Mouse (Mus musculus): ENCODE data around the gene D7Ertd443e. TPM values are rescaled to one million over a fixed set of nuclear protein-coding genes. Genes with fewer than 3 reads are reported as not detected.

D7Ertd443e gene
- total RNA-seq (2012; rRNA removed), result not detected in 2 replicates
- polyA plus RNA-seq (2012; ENCODE audit: insufficient read depth in 1 of 2, insufficient read length in 2 of 2, low read depth in 1 of 2, low replicate concordance in 2 of 2, missing spikeins in 1 of 2), result not detected

GRCm38 (mm10) chr7:134385561-134385960 lies at the start of gene D7Ertd443e:
Gene D7Ertd443e (minus strand): TSS chr7:134385661.
- DNase-seq (ENCODE audit: low read depth, low spot score), result no peak
- Histone ChIP-seq H3K9ac (ENCODE audit: control insufficient read depth, low read depth, low read length, poor library complexity, severe bottlenecking) (no peak within 1 kb of the TSS), H3K9me3 (replicated peaks; ENCODE audit: insufficient read depth, low read length) (no peaks in the 10 kb centered on the region), H3K4me3 (ENCODE audit: control insufficient read depth in 1 of 2, insufficient read depth in 1 of 2, low read depth in 2 of 2, low read length in 2 of 2) (no peak within 1 kb of the TSS), H3K36me3 (ENCODE audit: control insufficient read depth in 1 of 2, insufficient read depth in 2 of 2, low read length in 2 of 2) (no peaks in the 10 kb centered on the region), H3K27me3 (ENCODE audit: control insufficient read depth in 1 of 2, insufficient read depth in 2 of 2, low read length in 2 of 2) (no peaks in the 10 kb centered on the region), H3K79me2 (ENCODE audit: control insufficient read depth, insufficient read depth, low read length, poor library complexity) (no peaks in the 10 kb centered on the region), H3K4me1 (ENCODE audit: control insufficient read depth in 1 of 2, insufficient read depth in 2 of 2, low read length in 2 of 2) (no peaks in the 10 kb centered on the region), H3K27ac (ENCODE audit: control insufficient read depth, low read depth, low read length) (no peak within 1 kb of the TSS)
- no peak for TF ChIP-seq CHD1 (IDR thresholded peaks at IDR 0.05; ENCODE audit: low read depth, low read length)
- no peak for TF ChIP-seq POLR2AphosphoS5 (IDR thresholded peaks at IDR 0.05; ENCODE audit: borderline replicate concordance, low read depth, low read length)
- TF ChIP-seq SMC3 (IDR thresholded peaks at IDR 0.05; ENCODE audit: low read depth, low read length), result no peak
- TF ChIP-seq GATA1 (IDR thresholded peaks at IDR 0.05; ENCODE audit: low read depth, low read length), result no peak
- no peak for TF ChIP-seq MYB (IDR thresholded peaks at IDR 0.05; ENCODE audit: low read depth, low read length)
- no peak for TF ChIP-seq E2F4 (IDR thresholded peaks at IDR 0.05; ENCODE audit: borderline replicate concordance, low read depth, low read length)
- TF ChIP-seq MAX (IDR thresholded peaks at IDR 0.05; ENCODE audit: low read length), result no peak
- TF ChIP-seq EP300 (IDR thresholded peaks at IDR 0.05; ENCODE audit: low read depth in 1 of 2, low read length in 2 of 2), result no peak
- TF ChIP-seq POLR2AphosphoS2 (IDR thresholded peaks at IDR 0.05; ENCODE audit: low read length), result no peak
- TF ChIP-seq ZMIZ1 (IDR thresholded peaks at IDR 0.05; ENCODE audit: low read depth, low read length), result no peak
- no peak for TF ChIP-seq TCF12 (IDR thresholded peaks at IDR 0.05; ENCODE audit: low read depth, low read length)
- no peak for TF ChIP-seq NRF1 (IDR thresholded peaks at IDR 0.05; ENCODE audit: insufficient read depth, low read depth, low read length, poor library complexity, severe bottlenecking)
- no peak for TF ChIP-seq CTCF (IDR thresholded peaks at IDR 0.05 in 2 of 3, conservative IDR thresholded peaks at IDR 0.05 in 1 of 3; ENCODE audit: control insufficient read depth in 1 of 3, insufficient read depth in 1 of 3, low read depth in 2 of 3, low read length in 3 of 3, poor library complexity in 1 of 3, severe bottlenecking in 1 of 3)
- TF ChIP-seq ZC3H11A (IDR thresholded peaks at IDR 0.05; ENCODE audit: low read depth, low read length), result no peak
- no peak for TF ChIP-seq HCFC1 (IDR thresholded peaks at IDR 0.05; ENCODE audit: low read depth, low read length)
- no peak for TF ChIP-seq NELFE (IDR thresholded peaks at IDR 0.05; ENCODE audit: low read depth, low read length)

GRCm38 (mm10) chr7:134431681-134432080 lies 46.2 kb upstream of the D7Ertd443e start:
- no peaks in the 10 kb centered on the region for H3K79me2 ChIP-seq (ENCODE audit: control insufficient read depth, insufficient read depth, low read length, poor library complexity)
- no peak overlapping the region for H3K9ac ChIP-seq (ENCODE audit: control insufficient read depth, low read depth, low read length, poor library complexity, severe bottlenecking)
- H3K4me1 ChIP-seq (ENCODE audit: control insufficient read depth in 1 of 2, insufficient read depth in 2 of 2, low read length in 2 of 2), result no peaks in the 10 kb centered on the region
- H3K27me3 ChIP-seq (ENCODE audit: control insufficient read depth in 1 of 2, insufficient read depth in 2 of 2, low read length in 2 of 2), result no peaks in the 10 kb centered on the region
- no peaks in the 10 kb centered on the region for H3K9me3 ChIP-seq (replicated peaks; ENCODE audit: insufficient read depth, low read length)
- DNase-seq (ENCODE audit: low read depth, low spot score), result no peak
- H3K4me3 ChIP-seq (ENCODE audit: control insufficient read depth in 1 of 2, insufficient read depth in 1 of 2, low read depth in 2 of 2, low read length in 2 of 2), result no peak overlapping the region
- H3K36me3 ChIP-seq (ENCODE audit: control insufficient read depth in 1 of 2, insufficient read depth in 2 of 2, low read length in 2 of 2), result no peaks in the 10 kb centered on the region
- TF ChIP-seq USF2 (IDR thresholded peaks at IDR 0.05; ENCODE audit: borderline replicate concordance in 1 of 2, insufficient read depth in 1 of 2, low read depth in 1 of 2, low read length in 2 of 2) (no peak), POLR2A (IDR thresholded peaks at IDR 0.05; ENCODE audit: control insufficient read depth in 1 of 2, insufficient read depth in 1 of 2, low read depth in 1 of 2, low read length in 2 of 2, poor library complexity in 1 of 2) (no peak), TAL1 (IDR thresholded peaks at IDR 0.05; ENCODE audit: low read length) (no peak), MAFK (IDR thresholded peaks at IDR 0.05; ENCODE audit: borderline replicate concordance, low read depth, low read length) (no peak), EP300 (IDR thresholded peaks at IDR 0.05; ENCODE audit: low read depth in 1 of 2, low read length in 2 of 2) (no peak), UBTF (IDR thresholded peaks at IDR 0.05; ENCODE audit: borderline replicate concordance, insufficient read depth, low read depth, low read length) (no peak), ZNF384 (IDR thresholded peaks at IDR 0.05; ENCODE audit: low read depth, low read length) (no peak), RCOR1 (IDR thresholded peaks at IDR 0.05; ENCODE audit: low read depth, low read length) (no peak), GATA1 (IDR thresholded peaks at IDR 0.05; ENCODE audit: low read depth, low read length) (no peak), GABPA (IDR thresholded peaks at IDR 0.05; ENCODE audit: low read depth, low read length) (no peak), NRF1 (IDR thresholded peaks at IDR 0.05; ENCODE audit: insufficient read depth, low read depth, low read length, poor library complexity, severe bottlenecking) (no peak), MAZ (IDR thresholded peaks at IDR 0.05; ENCODE audit: low read depth, low read length) (no peak), SIN3A (IDR thresholded peaks at IDR 0.05; ENCODE audit: low read length) (no peak), ZKSCAN1 (IDR thresholded peaks at IDR 0.05; ENCODE audit: low read depth, low read length) (no peak), HCFC1 (IDR thresholded peaks at IDR 0.05; ENCODE audit: low read depth, low read length) (no peak), MXI1 (IDR thresholded peaks at IDR 0.05; ENCODE audit: low read depth, low read length) (no peak), TBP (IDR thresholded peaks at IDR 0.05; ENCODE audit: low read depth, low read length) (no peak)
- H3K27ac ChIP-seq (ENCODE audit: control insufficient read depth, low read depth, low read length), result no peak overlapping the region

Measured in MEL (cell line).